Mouse (Mus musculus): ENCODE measurements at regions not wholly inside any gene's neighbourhood (a gene's known extent, or its start where the extent isn't known, plus 50 kb on each side); places are given as distances from the start of the nearest gene placed in this dataset.

DNA sequence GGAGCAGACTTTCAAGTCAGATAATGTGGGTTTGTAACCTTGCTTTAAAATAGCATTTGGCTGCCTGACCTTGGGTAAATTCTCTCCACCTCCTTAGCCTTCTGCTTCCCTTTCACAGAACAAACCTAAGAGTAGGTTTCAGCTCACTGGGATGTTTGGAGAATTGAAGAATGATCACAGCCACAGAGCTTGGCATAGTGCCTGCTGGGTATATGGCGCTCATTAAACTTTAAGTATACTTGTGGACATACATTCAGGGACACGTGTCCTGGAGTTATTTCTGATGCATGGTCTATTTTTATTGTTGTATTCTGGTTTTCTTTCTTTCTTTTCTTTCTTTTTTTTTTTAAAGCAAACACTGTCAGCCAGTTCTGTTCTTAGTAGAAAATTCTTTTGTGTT, 104.4 kb upstream of the Smim23 start:
- TF ChIP-seq CTCF (IDR thresholded peaks at IDR 0.05; ENCODE audit: low read depth, low read length): no peak
- TF ChIP-seq GATA1 (IDR thresholded peaks at IDR 0.05; ENCODE audit: borderline replicate concordance, low read length): no peak
- no peak for TF ChIP-seq POLR2AphosphoS5 (IDR thresholded peaks at IDR 0.05; ENCODE audit: insufficient replicate concordance, low read depth, low read length)

All from G1E (cell line).